Mouse (Mus musculus): Measurements from ENCODE around the gene Prkar1b. TPM values are rescaled to one million over a fixed set of nuclear protein-coding genes. Genes with fewer than 3 reads are reported as not detected.
A peak's percentile ranks its signal among the peaks of the same experiment; 100 is the strongest.

Prkar1b gene
- total RNA-seq, 2 experiments from 2014 or later = 44.4 to 67.4 TPM

DNA sequence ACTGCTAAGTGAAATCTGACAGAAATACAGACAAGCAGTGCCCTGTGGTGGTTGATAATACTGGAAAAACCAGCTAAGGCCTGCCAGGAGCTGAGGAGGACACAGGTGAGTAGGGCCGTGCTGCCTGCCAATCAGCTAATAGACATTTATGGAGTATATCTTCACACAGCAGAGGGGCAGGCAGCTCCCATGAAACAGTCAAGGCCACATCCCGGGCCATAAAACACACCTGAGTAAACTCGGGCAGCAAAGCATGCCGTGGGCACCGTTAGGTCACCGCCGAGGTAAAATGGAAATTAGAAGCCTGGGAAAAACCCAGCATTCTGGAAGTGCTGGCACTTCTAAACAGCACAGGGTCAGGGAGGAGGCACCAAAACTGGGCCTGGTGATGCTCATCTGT, 75.8 kb downstream of the Prkar1b start:
- DNase-seq (ENCODE audit: low spot score in 2 of 2) = no peak

GRCm38 (mm10) chr5:139072866-139073265, 76.9 kb downstream of the Prkar1b start:
- no peak for DNase-seq (ENCODE audit: low spot score in 2 of 2)

DNA sequence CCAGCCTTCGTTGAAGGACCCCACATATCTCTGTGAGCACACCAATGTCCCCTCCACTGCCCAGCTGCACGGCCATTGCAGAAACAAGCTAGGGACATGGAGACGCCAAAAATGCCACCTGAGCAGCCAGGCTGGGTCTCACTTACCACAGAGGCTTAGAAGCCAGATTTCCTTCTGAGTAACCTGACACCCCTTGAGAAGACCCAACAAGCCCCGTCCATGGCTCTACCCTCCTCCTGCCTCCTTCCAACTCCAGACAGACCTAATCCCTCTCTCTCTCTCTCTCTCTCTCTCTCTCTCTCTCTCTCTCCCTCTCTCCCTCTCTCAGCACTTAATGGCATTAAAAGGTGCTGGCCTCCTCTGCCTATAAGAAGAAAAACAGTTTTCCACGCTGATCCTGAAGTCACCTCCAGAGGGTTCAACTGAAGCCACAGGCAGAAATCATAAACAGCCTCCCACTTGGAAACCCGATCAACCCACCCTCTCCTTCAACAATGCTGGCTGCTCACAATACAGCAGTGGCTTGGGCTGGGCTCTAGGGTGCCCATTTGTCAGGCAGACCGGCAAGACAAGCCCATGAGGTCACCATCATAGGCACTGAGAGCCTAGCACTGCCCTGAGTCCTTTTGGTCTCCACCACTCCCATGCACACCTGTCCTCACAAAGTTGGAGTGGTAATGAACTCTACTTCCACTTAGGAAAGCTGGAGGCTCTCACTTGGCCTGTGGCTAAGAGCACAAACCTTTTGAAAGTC, 82.8 kb downstream of the Prkar1b start:
- no peak for DNase-seq (ENCODE audit: low spot score in 2 of 2)

DNA sequence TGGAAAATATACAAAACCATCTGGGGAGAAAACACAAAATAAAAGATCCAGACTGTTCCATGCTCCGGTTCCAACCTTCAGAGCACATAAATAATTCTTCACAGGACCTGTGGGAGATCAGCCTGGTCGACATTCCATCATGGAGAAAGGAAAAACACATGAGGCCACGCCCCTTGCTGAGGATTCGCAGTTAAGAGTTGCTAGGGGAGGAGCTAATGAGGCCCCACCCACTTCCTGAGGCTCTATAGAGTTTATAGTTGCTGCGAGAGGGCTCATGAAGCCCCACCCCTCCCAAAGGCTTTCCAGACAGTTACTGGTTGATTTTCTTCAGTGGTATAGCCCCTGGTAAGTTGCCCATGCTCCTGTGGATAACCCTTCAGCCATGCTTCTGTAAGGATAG, 85.2 kb downstream of the Prkar1b start:
- DNase-seq (ENCODE audit: low spot score in 2 of 2) = no peak

DNA sequence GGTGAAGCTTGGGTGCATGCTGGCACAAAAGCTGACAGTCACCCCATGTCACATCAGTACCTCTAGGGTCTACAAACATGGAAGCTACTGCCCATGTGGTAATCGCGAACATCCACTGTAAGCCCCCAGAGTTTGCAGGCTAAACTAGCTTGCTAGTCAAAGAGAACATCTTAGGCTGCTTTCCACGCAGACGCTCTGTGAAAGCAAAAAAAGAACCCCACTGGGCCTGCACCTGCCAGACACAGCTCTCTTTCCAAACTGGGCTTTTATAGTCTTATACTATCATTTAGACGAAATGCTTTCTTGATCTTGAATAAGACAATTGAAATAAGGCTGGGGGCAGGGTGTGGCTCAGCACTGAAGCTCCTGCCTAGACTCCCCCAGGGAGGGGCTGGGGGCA, 88.1 kb downstream of the Prkar1b start:
- DNase-seq (ENCODE audit: low spot score in 2 of 2) = no peak

GRCm38 (mm10) chr5:139060460-139061051, 89.2 kb downstream of the Prkar1b start:
- no peak for DNase-seq (ENCODE audit: low spot score in 2 of 2)

- DNase-seq (ENCODE audit: low spot score in 2 of 2) = no peak
These were observed 96.6 kb downstream of the Prkar1b start for GRCm38 (mm10) chr5:139053176-139053575.

DNA sequence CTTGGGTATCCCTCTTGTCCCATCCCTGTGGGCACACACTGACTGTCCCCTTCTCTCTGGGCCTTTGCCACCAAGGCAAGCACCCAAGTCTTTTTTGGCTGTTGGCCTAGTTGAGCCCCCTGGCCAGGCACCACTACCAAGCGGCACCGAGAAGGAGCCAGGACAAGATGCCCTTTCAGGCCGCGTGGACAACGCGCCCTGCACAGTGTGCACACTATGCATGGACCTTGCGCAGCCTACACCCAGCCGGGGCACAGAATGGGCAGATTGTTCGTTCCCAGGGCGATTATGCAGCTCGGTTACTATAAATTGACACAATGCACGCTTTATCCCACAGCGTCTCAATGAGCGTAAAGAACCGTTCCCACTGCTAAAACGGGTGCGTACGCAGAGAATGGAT, 98.5 kb downstream of the Prkar1b start:
- DNase-seq (ENCODE audit: low spot score in 2 of 2) = no peak

DNA sequence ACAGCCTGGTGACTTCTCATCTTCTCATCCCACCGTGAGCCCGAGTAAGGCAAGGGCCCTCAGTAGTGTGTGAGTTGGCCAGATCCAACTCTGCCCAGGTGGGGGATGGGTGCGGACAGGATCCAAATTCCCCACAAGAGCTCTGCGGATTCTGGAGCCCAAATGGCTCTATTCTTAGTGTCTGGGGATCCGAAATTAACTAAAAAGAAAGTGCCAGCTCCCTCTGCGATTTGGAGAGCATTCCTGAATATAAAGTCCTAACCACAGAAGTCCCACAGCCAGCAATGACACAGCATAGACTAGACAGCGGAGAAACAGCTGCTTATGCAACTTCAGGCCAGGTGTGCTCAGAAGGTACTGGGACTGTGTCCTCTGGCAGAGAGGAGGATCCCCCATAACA, 100.4 kb downstream of the Prkar1b start:
- DNase-seq (ENCODE audit: low spot score in 2 of 2) = no peak

DNA sequence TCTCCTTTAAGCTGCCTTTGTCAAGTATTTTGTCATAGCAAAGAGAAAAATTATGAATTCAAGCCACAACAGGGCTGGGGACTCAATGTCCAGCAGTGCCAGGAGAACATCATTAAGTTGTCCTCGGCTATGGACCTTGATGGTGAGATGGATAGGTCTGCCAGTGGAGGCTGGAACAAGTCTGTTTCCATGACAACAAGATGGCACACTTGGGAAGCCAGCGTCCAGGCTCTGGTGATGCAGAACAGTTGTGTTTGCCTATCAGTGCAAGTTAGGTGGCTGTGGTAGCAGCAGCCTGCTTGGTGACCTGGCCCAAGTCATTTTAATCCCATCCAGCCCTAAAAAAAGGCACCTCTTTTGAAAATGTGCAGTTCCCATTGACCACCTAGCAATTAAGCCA, 102.6 kb downstream of the Prkar1b start:
- DNase-seq (ENCODE audit: low spot score in 2 of 2) = no peak

GRCm38 (mm10) chr5:139046636-139047035, 103.2 kb downstream of the Prkar1b start:
- DNase-seq (ENCODE audit: low spot score in 2 of 2) = no peak

DNA sequence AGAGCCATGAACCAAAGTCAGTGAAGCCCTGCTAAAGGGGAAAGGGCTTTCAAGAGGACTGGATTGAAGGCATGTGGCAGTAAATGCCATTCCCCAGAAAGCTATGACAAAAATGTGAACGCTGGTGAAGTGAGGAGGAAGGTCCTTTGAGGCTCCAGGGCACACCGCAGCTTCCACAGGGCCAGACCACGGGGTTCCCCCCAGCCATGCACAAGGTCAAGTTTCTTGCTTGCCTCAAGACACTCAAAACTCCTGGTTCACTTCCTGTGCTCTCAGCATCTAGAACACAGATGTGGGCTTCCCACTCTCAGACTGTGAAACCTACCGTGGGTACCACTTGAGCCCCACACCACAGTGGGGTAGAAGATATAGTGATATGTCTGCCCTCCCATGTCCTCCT, 106.3 kb downstream of the Prkar1b start:
- DNase-seq (ENCODE audit: low spot score in 2 of 2) = no peak

DNA sequence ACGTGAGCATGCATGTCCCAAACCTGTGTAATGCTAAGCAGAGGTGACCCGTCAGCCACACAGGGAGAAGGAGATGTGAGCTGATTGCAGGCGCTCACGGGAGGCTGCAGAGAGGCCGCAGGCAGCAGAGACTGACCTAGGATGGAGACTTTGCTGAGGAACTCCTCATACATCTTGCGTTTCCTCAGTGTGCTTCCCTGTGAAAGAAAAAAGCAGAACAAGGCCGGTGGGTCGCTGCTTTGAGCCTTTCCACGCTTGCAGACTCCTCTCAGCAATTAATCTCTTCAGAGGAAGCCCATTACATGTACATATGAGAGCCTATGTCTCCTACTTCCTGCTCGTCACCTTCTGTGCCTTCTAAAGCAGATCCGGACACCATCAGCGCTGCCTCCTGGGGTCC, 107.5 kb downstream of the Prkar1b start:
- DNase-seq (ENCODE audit: low spot score in 2 of 2) = no peak

DNA sequence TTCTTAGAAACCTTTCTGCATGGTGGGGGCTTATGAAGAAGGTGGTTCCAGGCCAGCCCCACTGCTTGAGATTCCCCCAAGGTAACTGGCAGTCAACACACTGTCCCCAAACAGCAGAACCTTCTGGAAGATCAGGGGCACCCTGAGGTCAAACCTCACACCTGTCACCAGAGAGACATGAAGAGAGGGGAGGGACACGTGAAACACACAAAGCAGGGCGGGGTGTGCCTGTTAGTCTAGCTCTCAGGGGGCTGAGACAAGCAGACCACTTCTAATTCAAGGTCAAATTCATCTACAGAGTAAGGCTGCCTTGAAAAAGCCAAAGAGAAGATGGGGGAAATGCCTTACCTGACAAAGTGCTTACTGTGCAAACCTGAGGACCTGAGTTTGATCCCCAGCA, 114.6 kb downstream of the Prkar1b start:
- DNase-seq (ENCODE audit: low spot score in 2 of 2) = no peak

- no peak for DNase-seq (ENCODE audit: low spot score in 2 of 2)
These were observed 115.1 kb downstream of the Prkar1b start for GRCm38 (mm10) chr5:139034746-139035145.

- DNase-seq (ENCODE audit: low spot score in 2 of 2) = peak in 1 of 2 experiments; percentile 34
These were observed 116.1 kb downstream of the Prkar1b start for GRCm38 (mm10) chr5:139033406-139034317.

DNA sequence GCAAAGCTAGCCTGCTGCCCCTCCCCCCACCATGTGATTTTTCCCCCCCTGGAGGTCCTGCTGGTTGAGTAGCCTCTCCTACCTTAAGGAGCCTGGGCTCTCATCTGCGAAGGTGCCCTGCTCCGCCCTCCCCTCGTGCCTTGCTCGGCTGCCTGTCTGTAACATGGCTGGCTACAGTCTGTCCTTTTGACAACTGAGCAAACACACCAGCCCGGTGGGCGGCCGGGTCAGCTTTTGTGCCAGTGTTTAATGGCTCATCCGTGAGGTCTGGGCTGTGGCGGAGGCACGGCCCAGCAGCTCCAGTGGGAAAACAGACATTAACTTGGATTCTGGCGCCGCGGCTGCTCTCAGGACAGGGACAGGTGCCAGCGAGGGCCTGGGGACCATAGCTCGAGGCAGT, 122.2 kb downstream of the Prkar1b start:
- no peak for DNase-seq (ENCODE audit: low spot score in 2 of 2)

GRCm38 (mm10) chr5:139024351-139025105, 125.3 kb downstream of the Prkar1b start:
- no peak for DNase-seq (ENCODE audit: low spot score in 2 of 2)

GRCm38 (mm10) chr5:139020595-139020994, 129.2 kb downstream of the Prkar1b start:
- DNase-seq (ENCODE audit: low spot score in 2 of 2) = no peak

DNA sequence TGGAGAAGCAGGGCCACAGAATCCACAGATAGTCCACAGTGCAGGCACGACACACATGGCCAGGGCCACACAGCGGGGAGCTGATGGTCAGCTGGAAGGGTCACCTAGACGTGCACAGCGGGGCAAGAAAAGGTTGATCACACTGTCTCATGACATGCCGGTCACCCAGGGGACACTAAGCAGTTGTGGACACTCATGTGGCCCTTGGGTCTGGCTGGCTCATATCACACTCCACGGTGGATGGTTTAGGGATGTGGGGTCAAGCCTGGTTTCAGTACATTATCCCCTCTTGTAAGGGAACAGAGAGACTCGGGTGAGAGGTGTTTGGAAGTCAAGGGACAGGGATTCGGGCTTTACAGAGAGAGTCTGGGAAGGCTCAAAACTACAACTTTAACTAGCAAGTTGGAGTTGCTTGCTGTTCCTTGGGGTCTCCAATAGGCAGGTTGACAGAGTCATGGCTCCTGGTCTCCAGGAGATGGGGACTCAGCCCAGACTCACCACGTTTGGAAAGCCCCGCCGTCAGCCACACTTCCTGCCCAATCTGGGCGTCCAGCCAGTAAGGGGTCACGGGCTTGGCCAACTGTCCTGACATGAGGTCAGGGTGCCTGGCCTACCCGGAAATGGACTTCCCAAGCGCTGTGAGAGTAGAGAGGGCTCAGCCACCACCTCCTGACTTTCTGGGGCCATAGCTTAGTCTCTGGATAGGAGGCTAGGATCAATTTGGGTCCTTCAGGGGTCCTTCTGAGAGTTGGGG, 132.3 kb downstream of the Prkar1b start:
- peak; percentile 70 to 75 for DNase-seq (ENCODE audit: low spot score in 2 of 2)
